Mouse (Mus musculus): ENCODE measurements at regions not wholly inside any gene's neighbourhood (a gene's known extent, or its start where the extent isn't known, plus 50 kb on each side); places are given as distances from the start of the nearest gene placed in this dataset.
A peak's percentile ranks its signal among the peaks of the same experiment; 100 is the strongest.
"Not testable (repeated sequence)": the region's sequence is repeated elsewhere in the genome, so short reads cannot be mapped to it uniquely, and the experiment has no call there.

GRCm38 (mm10) chr12:45563325-45564030 is 489.0 kb upstream of the Stxbp6 start:
- no peak overlapping the region for H3K4me3 ChIP-seq
- peak overlapping the region; percentile 89 for H3K27ac ChIP-seq
- no peaks in the 10 kb centered on the region for H3K9me3 ChIP-seq (replicated peaks)
- no peaks in the 10 kb centered on the region for H3K36me3 ChIP-seq
- WGBS: 50% methylated on average over 13 of the region's 13 CpGs
- no peaks in the 10 kb centered on the region for H3K27me3 ChIP-seq
- H3K9ac ChIP-seq: no peak overlapping the region
- peaks cover 13% of the 10 kb centered on the region for H3K4me1 ChIP-seq
- H3K4me2 ChIP-seq (replicated peaks): no peak overlapping the region
- ATAC-seq (ENCODE audit: low FRiP score): peak; percentile 84

GRCm38 (mm10) chr12:45562637-45563220 is 488.2 kb upstream of the Stxbp6 start:
- Histone ChIP-seq H3K4me1 (peaks cover 13% of the 10 kb centered on the region), H3K27me3 (no peaks in the 10 kb centered on the region), H3K4me2 (replicated peaks) (no peak overlapping the region), H3K36me3 (no peaks in the 10 kb centered on the region), H3K9me3 (replicated peaks) (no peaks in the 10 kb centered on the region), H3K9ac (no peak overlapping the region), H3K27ac (peak overlapping the region; percentile 89), H3K4me3 (no peak overlapping the region)
- peak; percentile 37 for ATAC-seq (ENCODE audit: low FRiP score)
- WGBS: 43% methylated on average over 1 of the region's 1 CpGs

- 44% methylated on average over 11 of the region's 11 CpGs for WGBS
- Histone ChIP-seq H3K9ac (no peak overlapping the region), H3K9me3 (replicated peaks) (no peaks in the 10 kb centered on the region)
Measured at GRCm38 (mm10) chr12:45561889-45562288, 487.4 kb upstream of the Stxbp6 start.

GRCm38 (mm10) chr12:45561362-45561761 is 486.9 kb upstream of the Stxbp6 start:
- H3K4me3 ChIP-seq: no peak overlapping the region
- H3K36me3 ChIP-seq: no peaks in the 10 kb centered on the region
- H3K27ac ChIP-seq: peak overlapping the region; percentile 89
- H3K9me3 ChIP-seq (replicated peaks): no peaks in the 10 kb centered on the region
- ATAC-seq (ENCODE audit: low FRiP score): no peak
- no peak overlapping the region for H3K4me2 ChIP-seq (replicated peaks)
- peaks cover 13% of the 10 kb centered on the region for H3K4me1 ChIP-seq
- no peaks in the 10 kb centered on the region for H3K27me3 ChIP-seq
- 53% methylated on average over 1 of the region's 1 CpGs for WGBS
- H3K9ac ChIP-seq: no peak overlapping the region

More at GRCm38 (mm10) chr12:45561889-45562288, 487.4 kb upstream of the Stxbp6 start:
- no peak overlapping the region for H3K4me2 ChIP-seq (replicated peaks)
- no peaks in the 10 kb centered on the region for H3K36me3 ChIP-seq
- ATAC-seq (ENCODE audit: low FRiP score): peak; percentile 48; the same call in 1 of the 2 replicates
- H3K4me3 ChIP-seq: no peak overlapping the region
- peaks cover 13% of the 10 kb centered on the region for H3K4me1 ChIP-seq
- H3K27me3 ChIP-seq: no peaks in the 10 kb centered on the region
- peak overlapping the region; percentile 89 for H3K27ac ChIP-seq

GRCm38 (mm10) chr12:45549906-45550305 is 475.4 kb upstream of the Stxbp6 start:
- H3K4me2 ChIP-seq (replicated peaks); H3K27ac ChIP-seq; ATAC-seq (ENCODE audit: low FRiP score); H3K4me3 ChIP-seq; H3K36me3 ChIP-seq; H3K9ac ChIP-seq; H3K9me3 ChIP-seq (replicated peaks); H3K4me1 ChIP-seq; H3K27me3 ChIP-seq: not testable (repeated sequence)
- WGBS: 92% methylated on average over 5 of the region's 5 CpGs

GRCm38 (mm10) chr12:45519554-45519953 is 445.0 kb upstream of the Stxbp6 start:
- Histone ChIP-seq H3K9ac (no peak overlapping the region), H3K9me3 (replicated peaks) (no peaks in the 10 kb centered on the region), H3K4me2 (replicated peaks) (no peak overlapping the region), H3K27ac (no peak overlapping the region), H3K4me1 (no peaks in the 10 kb centered on the region), H3K27me3 (no peaks in the 10 kb centered on the region), H3K4me3 (no peak overlapping the region), H3K36me3 (no peaks in the 10 kb centered on the region)
- ATAC-seq (ENCODE audit: low FRiP score): no peak

GRCm38 (mm10) chr12:45514459-45514858 is 439.9 kb upstream of the Stxbp6 start:
- H3K4me1 ChIP-seq: no peaks in the 10 kb centered on the region
- H3K4me2 ChIP-seq (replicated peaks): no peak overlapping the region
- no peak overlapping the region for H3K27ac ChIP-seq
- no peaks in the 10 kb centered on the region for H3K27me3 ChIP-seq
- ATAC-seq (ENCODE audit: low FRiP score): no peak
- H3K36me3 ChIP-seq: no peaks in the 10 kb centered on the region
- H3K9ac ChIP-seq: no peak overlapping the region
- no peaks in the 10 kb centered on the region for H3K9me3 ChIP-seq (replicated peaks)
- WGBS: 72% methylated on average over 3 of the region's 3 CpGs
- no peak overlapping the region for H3K4me3 ChIP-seq

- ATAC-seq (ENCODE audit: low FRiP score): 0 out of 2 replicates have a peak, but pooled peaks have one; percentile 26
- Histone ChIP-seq H3K9ac (no peak overlapping the region), H3K27ac (no peak overlapping the region), H3K36me3 (no peaks in the 10 kb centered on the region), H3K27me3 (no peaks in the 10 kb centered on the region), H3K4me3 (no peak overlapping the region), H3K4me2 (replicated peaks) (no peak overlapping the region), H3K9me3 (replicated peaks) (no peaks in the 10 kb centered on the region), H3K4me1 (no peaks in the 10 kb centered on the region)
- 45% methylated on average over 7 of the region's 7 CpGs for WGBS
Measured at GRCm38 (mm10) chr12:45507400-45507982, 433.0 kb upstream of the Stxbp6 start.

GRCm38 (mm10) chr12:45499834-45500233 is 425.3 kb upstream of the Stxbp6 start:
- ATAC-seq (ENCODE audit: low FRiP score): no peak
- 67% methylated on average over 6 of the region's 6 CpGs for WGBS
- H3K4me2 ChIP-seq (replicated peaks): no peak overlapping the region

GRCm38 (mm10) chr12:45498230-45498629 is 423.7 kb upstream of the Stxbp6 start:
- no peak for ATAC-seq (ENCODE audit: low FRiP score)
- H3K4me2 ChIP-seq (replicated peaks): no peak overlapping the region
- H3K27ac ChIP-seq: no peak overlapping the region
- no peaks in the 10 kb centered on the region for H3K4me1 ChIP-seq
- H3K9ac ChIP-seq: no peak overlapping the region
- no peaks in the 10 kb centered on the region for H3K36me3 ChIP-seq
- no peaks in the 10 kb centered on the region for H3K9me3 ChIP-seq (replicated peaks)
- no peak overlapping the region for H3K4me3 ChIP-seq
- no peaks in the 10 kb centered on the region for H3K27me3 ChIP-seq

More at GRCm38 (mm10) chr12:45499834-45500233, 425.3 kb upstream of the Stxbp6 start:
- H3K27ac ChIP-seq: no peak overlapping the region
- H3K4me1 ChIP-seq: no peaks in the 10 kb centered on the region
- no peak overlapping the region for H3K4me3 ChIP-seq
- H3K27me3 ChIP-seq: no peaks in the 10 kb centered on the region
- no peaks in the 10 kb centered on the region for H3K9me3 ChIP-seq (replicated peaks)
- H3K36me3 ChIP-seq: no peaks in the 10 kb centered on the region
- H3K9ac ChIP-seq: no peak overlapping the region

GRCm38 (mm10) chr12:45489029-45489428 is 414.5 kb upstream of the Stxbp6 start:
- H3K9ac ChIP-seq: no peak overlapping the region
- no peaks in the 10 kb centered on the region for H3K27me3 ChIP-seq
- no peak for ATAC-seq (ENCODE audit: low FRiP score)
- H3K9me3 ChIP-seq (replicated peaks): no peaks in the 10 kb centered on the region
- H3K27ac ChIP-seq: no peak overlapping the region
- H3K36me3 ChIP-seq: no peaks in the 10 kb centered on the region
- 60% methylated on average over 1 of the region's 1 CpGs for WGBS
- no peak overlapping the region for H3K4me3 ChIP-seq
- no peak overlapping the region for H3K4me2 ChIP-seq (replicated peaks)
- H3K4me1 ChIP-seq: no peaks in the 10 kb centered on the region

GRCm38 (mm10) chr12:45476881-45477280 is 402.4 kb upstream of the Stxbp6 start:
- no peak overlapping the region for H3K4me2 ChIP-seq (replicated peaks)
- no peaks in the 10 kb centered on the region for H3K9me3 ChIP-seq (replicated peaks)
- no peaks in the 10 kb centered on the region for H3K36me3 ChIP-seq
- ATAC-seq (ENCODE audit: low FRiP score): no peak
- no peaks in the 10 kb centered on the region for H3K4me1 ChIP-seq
- no peak overlapping the region for H3K4me3 ChIP-seq
- H3K27ac ChIP-seq: no peak overlapping the region
- H3K27me3 ChIP-seq: no peaks in the 10 kb centered on the region
- H3K9ac ChIP-seq: no peak overlapping the region

- WGBS: 83% methylated on average over 3 of the region's 3 CpGs
- no peak for ATAC-seq (ENCODE audit: low FRiP score)
- Histone ChIP-seq H3K9ac (no peak overlapping the region), H3K4me3 (no peak overlapping the region), H3K36me3 (no peaks in the 10 kb centered on the region), H3K4me2 (replicated peaks) (no peak overlapping the region), H3K4me1 (0 out of 2 replicates have a peak, but pooled peaks cover 2% of the 10 kb centered on the region), H3K27me3 (no peaks in the 10 kb centered on the region), H3K27ac (no peak overlapping the region), H3K9me3 (replicated peaks) (no peaks in the 10 kb centered on the region)
Measured at GRCm38 (mm10) chr12:45468093-45468492, 393.6 kb upstream of the Stxbp6 start.
